Mouse (Mus musculus) retina, embryonic 14.5 days (tissue): ENCODE results near the gene Zfp853.

ENCODE experiments used
- DNase-seq: peaks from one replicate; pipeline ENCODE4 v3.0.0-alpha.2; 2015; ENCODE audit warnings: low spot score

Zfp853 gene

DNA sequence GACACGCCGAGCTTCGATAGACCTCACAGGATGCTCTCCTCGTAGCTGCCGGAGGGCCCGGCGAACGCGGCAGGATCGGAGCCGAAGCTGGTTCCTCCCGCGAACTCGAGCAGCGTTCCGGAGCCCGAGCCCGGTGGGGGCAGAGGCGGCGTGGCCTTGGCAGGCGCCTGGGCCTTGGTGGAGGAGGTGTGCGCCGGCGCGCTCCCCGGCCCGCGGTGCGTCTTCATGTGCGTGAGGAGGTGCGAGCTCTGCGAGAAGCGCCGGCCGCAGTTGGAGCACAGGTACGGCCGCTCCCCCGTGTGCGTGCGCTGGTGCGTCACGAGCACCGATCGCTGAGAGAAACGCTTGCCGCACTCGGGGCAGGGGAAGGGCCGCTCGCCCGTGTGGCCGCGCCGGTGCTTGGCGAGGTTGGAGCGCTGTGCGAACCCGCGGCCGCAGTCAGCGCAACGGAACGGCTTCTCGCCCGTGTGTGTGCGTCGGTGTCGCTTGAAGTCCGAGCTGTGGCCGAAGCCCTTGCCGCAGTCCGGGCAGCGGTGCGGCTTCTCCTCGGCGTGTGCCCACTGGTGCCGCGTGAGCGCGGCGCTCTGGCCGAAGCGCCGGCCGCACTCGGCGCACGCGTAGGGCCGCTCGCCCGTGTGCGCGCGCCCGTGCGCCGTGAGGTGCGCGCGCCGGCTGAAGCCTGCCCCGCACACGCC is 40.1 kb downstream of the Zfp853 start:
- DNase-seq, result peak; percentile 40

GRCm38 (mm10) chr5:143252791-143253185 is 40.6 kb downstream of the Zfp853 start:
- DNase-seq, result no peak

GRCm38 (mm10) chr5:143252039-143252438 is 41.4 kb downstream of the Zfp853 start:
- DNase-seq, result no peak

DNA sequence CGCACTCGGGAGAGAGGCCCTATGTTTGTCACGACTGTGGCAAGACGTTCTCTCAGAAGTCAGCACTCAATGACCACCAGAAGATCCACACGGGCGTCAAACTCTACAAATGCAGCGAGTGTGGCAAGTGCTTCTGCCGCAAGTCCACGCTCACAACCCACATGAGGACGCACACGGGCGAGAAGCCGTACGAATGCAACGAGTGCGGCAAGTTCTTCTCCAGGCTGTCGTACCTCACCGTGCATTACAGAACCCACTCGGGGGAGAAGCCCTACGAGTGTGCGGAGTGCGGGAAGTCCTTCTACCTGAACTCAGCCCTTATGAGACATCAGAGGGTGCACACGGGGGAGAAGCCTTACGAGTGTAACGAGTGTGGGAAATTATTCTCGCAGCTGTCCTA is 48.5 kb downstream of the Zfp853 start:
- DNase-seq, result no peak
